Mouse (Mus musculus): ENCODE results near the gene Hist1h2bf. TPM values are rescaled to one million over a fixed set of nuclear protein-coding genes. Genes with fewer than 3 reads are reported as not detected.
"Not testable (repeated sequence)": the region's sequence is repeated elsewhere in the genome, so short reads cannot be mapped to it uniquely, and the experiment has no call there.

Hist1h2bf gene
- polyA plus RNA-seq, 1 experiment from 2014 or later, result 2.0 TPM

DNA sequence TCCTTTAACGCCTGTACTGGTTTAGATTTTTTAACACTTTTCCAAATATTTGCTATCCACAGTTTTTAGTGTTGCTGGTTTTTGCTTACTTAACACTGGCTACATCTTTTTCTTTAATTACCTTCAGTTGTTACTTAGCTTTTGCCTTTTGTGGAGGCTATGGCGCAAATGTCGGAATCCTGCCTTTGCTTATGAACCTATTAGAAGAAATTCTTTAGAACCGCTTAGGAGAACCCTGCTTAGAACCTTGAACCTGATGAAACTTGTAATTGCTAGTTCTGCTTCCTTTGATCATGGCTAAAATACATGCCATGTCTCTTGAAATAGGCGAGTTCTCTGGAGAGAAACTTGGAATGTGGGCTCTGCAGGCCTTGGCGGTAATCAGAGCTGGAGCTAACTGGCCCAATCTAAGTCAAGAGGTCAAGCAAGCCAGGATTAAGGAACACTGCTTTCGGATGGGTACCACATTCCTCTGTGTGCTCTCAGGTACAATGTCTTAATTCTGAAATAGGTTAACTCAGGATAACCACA lies 2.4 kb upstream of the Hist1h2bf start:
- peak overlapping the region; percentile 85 for H3K4me2 ChIP-seq
- H3K36me3 ChIP-seq, result no peaks in the 10 kb centered on the region
- peaks cover 17% of the 10 kb centered on the region for H3K4me1 ChIP-seq (replicated peaks)
- H3K27ac ChIP-seq (ENCODE audit: poor library complexity, severe bottlenecking), result peak overlapping the region; percentile 82
- H3K9ac ChIP-seq, result peak overlapping the region; percentile 89
- WGBS, result 15% methylated on average over 7 of the region's 7 CpGs
- H3K4me3 ChIP-seq, result peak overlapping the region; percentile 57
- no peaks in the 10 kb centered on the region for H3K9me3 ChIP-seq (replicated peaks)
- no peaks in the 10 kb centered on the region for H3K27me3 ChIP-seq (replicated peaks)
- no peak for ATAC-seq (ENCODE audit: insufficient number of reproducible peaks, low FRiP score)

DNA sequence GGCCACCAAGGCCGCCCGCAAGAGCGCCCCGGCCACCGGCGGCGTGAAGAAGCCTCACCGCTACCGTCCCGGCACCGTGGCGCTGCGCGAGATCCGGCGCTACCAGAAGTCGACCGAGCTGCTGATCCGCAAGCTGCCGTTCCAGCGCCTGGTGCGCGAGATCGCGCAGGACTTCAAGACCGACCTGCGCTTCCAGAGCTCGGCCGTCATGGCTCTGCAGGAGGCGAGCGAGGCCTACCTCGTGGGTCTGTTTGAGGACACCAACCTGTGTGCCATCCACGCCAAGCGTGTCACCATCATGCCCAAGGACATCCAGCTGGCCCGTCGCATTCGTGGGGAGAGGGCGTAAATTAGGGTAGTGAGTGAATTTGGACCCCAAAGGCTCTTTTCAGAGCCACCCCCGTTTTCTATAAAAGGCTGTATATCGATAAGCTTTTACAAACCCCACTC lies 1.9 kb upstream of the Hist1h2bf start:
- H3K9me3 ChIP-seq (replicated peaks); H3K27me3 ChIP-seq (replicated peaks); ATAC-seq (ENCODE audit: insufficient number of reproducible peaks, low FRiP score); H3K36me3 ChIP-seq: not testable (repeated sequence)
- Histone ChIP-seq H3K9ac (peak overlapping the region; percentile 89), H3K4me2 (peak overlapping the region; percentile 85), H3K27ac (ENCODE audit: poor library complexity, severe bottlenecking) (peak overlapping the region; percentile 82), H3K4me1 (replicated peaks) (peaks cover 17% of the 10 kb centered on the region), H3K4me3 (peak overlapping the region; percentile 57)
- WGBS, result under 1% methylated on average over 19 of the region's 40 CpGs

DNA sequence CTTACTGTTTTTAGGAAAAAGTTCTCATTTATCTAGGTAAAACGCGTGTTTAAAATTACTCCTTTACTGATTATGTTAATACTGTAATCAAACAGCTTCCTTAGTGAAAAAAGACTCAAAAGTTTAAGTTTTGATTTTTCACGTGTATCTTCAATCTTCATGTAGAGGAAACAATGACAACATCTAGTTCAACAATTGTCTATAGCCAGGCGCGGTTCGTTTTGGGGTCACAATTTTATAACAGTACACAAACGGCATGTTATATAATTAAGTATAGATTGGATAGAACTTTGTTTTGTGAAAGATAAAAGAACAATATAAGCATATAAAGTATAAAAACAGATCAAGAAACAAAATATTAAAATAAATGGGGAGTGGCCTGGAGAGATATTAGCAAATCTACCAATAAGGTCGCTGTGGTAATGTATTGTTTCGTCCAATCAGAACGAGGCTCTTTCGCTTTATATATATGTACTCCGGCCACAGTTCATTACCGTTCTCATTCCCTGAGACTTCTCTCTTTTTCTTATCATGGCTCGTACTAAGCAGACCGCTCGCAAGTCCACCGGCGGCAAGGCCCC lies 1.4 kb upstream of the Hist1h2bf start, which contains the start of gene Hist1h3d:
Hist1h3d (plus strand) TSS at position 493 of the 581 bp plus-strand sequence.
- WGBS, result under 1% methylated on average over 18 of the region's 18 CpGs
- peak within 1 kb of the TSS; percentile 57 for H3K4me3 ChIP-seq
- peak within 1 kb of the TSS; percentile 85 for H3K4me2 ChIP-seq
- peak; percentile 72 for ATAC-seq (ENCODE audit: insufficient number of reproducible peaks, low FRiP score)
- H3K36me3 ChIP-seq, result no peaks in the 10 kb centered on the region
- peaks cover 17% of the 10 kb centered on the region for H3K4me1 ChIP-seq (replicated peaks)
- H3K9ac ChIP-seq, result peak within 1 kb of the TSS; percentile 89
- peak within 1 kb of the TSS; percentile 83 for H3K27ac ChIP-seq (ENCODE audit: poor library complexity, severe bottlenecking)
- no peaks in the 10 kb centered on the region for H3K27me3 ChIP-seq (replicated peaks)
- H3K9me3 ChIP-seq (replicated peaks), result no peaks in the 10 kb centered on the region

DNA sequence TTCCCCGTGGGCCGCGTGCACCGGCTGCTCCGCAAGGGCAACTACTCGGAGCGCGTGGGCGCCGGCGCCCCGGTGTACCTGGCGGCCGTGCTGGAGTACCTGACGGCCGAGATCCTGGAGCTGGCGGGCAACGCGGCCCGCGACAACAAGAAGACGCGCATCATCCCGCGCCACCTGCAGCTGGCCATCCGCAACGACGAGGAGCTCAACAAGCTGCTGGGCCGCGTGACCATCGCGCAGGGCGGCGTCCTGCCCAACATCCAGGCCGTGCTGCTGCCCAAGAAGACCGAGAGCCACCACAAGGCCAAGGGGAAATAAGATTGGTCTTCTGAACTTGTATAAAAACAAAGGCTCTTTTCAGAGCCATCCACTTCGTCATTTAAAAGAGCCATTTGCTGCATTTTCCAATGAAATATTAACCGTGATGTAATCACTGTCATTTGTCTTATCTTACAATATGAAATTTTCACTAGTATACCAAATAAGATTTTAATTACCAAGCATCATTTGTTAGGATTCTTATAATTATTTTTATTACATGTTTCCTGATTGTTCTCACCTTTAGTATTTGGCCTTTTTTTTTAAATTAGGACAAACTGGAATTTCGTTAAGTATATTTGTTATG lies 662 bp upstream of the Hist1h2bf start:
- ATAC-seq (ENCODE audit: insufficient number of reproducible peaks, low FRiP score); H3K27me3 ChIP-seq (replicated peaks); H3K9ac ChIP-seq; H3K9me3 ChIP-seq (replicated peaks); H3K36me3 ChIP-seq: not testable (repeated sequence)
- peaks cover 19% of the 10 kb centered on the region for H3K4me1 ChIP-seq (replicated peaks)
- H3K27ac ChIP-seq (ENCODE audit: poor library complexity, severe bottlenecking), result peak overlapping the region; percentile 88
- peak overlapping the region; percentile 68 for H3K4me2 ChIP-seq
- WGBS, result 1% methylated on average over 10 of the region's 39 CpGs
- H3K4me3 ChIP-seq, result peak overlapping the region; percentile 38

- not testable (repeated sequence) for H3K9me3 ChIP-seq (replicated peaks); ATAC-seq (ENCODE audit: insufficient number of reproducible peaks, low FRiP score); H3K36me3 ChIP-seq; H3K27me3 ChIP-seq (replicated peaks)
- Histone ChIP-seq H3K27ac (ENCODE audit: poor library complexity, severe bottlenecking) (peak overlapping the region; percentile 88), H3K9ac (peak overlapping the region; percentile 73), H3K4me1 (replicated peaks) (peaks cover 19% of the 10 kb centered on the region), H3K4me3 (peak overlapping the region; percentile 38), H3K4me2 (peak overlapping the region; percentile 68)
- WGBS, result 15% methylated on average over 20 of the region's 20 CpGs
Observed at GRCm38 (mm10) chr13:23573034-23573897, 730 bp downstream of the Hist1h2bf start.

DNA sequence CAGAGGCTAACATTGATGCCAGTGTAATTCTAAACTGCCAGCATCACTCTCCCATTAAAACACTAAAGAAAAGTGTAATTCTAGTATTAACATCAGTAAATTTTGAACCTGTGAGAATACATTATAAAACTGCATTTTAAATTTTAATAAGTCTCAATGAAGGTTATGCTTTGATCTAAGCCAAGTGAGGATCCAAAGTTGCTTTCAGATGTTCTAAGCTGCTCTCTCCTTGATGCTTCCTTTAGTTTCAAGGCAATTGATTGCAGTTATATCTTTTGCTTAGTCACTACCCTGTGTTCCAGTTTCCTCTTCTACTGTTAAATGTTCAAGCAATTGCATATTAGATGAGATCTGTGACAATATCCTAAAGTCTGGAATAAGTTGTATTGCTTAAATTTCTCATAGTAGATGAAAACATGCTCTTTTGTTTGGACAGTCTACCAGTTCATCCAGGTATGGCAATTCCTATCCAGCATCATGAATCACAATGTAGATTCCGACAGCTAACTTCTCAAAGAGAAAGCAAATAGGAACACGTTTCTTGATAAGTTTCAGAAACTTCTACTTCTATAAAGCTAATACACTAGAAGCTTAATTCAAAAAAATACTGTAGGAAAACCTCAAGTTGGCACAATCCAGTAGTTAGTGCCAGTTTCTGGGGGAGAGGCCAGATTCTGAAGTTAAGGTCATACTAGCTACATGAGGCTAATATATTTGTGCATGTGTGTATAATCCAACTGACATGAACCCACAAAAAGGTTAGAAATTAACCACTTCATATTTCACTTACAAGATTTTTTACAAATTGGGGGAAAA lies 1.6 kb downstream of the Hist1h2bf start:
- no peaks in the 10 kb centered on the region for H3K9me3 ChIP-seq (replicated peaks)
- peak overlapping the region; percentile 94 for H3K27ac ChIP-seq (ENCODE audit: poor library complexity, severe bottlenecking)
- WGBS, result 47% methylated on average over 2 of the region's 2 CpGs
- H3K27me3 ChIP-seq (replicated peaks), result no peaks in the 10 kb centered on the region
- no peaks in the 10 kb centered on the region for H3K36me3 ChIP-seq
- H3K4me3 ChIP-seq, result peak overlapping the region; percentile 60
- H3K4me2 ChIP-seq, result peak overlapping the region; percentile 68
- no peak for ATAC-seq (ENCODE audit: insufficient number of reproducible peaks, low FRiP score)
- no peak overlapping the region for H3K9ac ChIP-seq
- H3K4me1 ChIP-seq (replicated peaks), result peaks cover 19% of the 10 kb centered on the region

- not testable (repeated sequence) for H3K27me3 ChIP-seq (replicated peaks); H3K9me3 ChIP-seq (replicated peaks); ATAC-seq (ENCODE audit: insufficient number of reproducible peaks, low FRiP score); H3K36me3 ChIP-seq
- H3K4me1 ChIP-seq (replicated peaks), result peaks cover 12% of the 10 kb centered on the region
- peak overlapping the region; percentile 60 for H3K4me3 ChIP-seq
- H3K4me2 ChIP-seq, result peak overlapping the region; percentile 68
- WGBS, result under 1% methylated on average over 13 of the region's 34 CpGs
- peak overlapping the region; percentile 81 for H3K9ac ChIP-seq
- H3K27ac ChIP-seq (ENCODE audit: poor library complexity, severe bottlenecking), result peak overlapping the region; percentile 94
Observed at GRCm38 (mm10) chr13:23571504-23572217, 2.3 kb downstream of the Hist1h2bf start.

DNA sequence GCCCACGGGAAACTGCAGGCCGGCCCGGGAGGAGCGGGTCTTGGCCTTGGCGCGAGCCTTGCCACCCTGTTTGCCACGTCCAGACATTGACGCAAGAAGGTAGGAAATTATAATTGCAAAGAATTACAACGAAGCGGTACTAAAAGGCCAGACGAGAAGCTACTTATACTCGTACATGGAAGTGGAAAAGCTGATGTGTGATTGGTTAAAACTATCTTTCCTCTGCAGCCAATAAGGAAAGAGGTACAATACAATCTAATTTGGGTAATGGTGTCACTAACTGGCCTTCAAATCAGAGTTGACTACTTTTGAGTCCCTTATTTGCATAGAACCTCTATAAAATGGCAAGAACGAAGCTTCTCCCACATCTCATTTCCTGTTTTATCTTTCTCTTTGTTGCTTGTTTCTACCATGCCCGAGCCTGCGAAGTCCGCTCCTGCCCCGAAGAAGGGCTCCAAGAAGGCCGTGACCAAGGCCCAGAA lies 2.9 kb downstream of the Hist1h2bf start, which contains the start of the genes Hist1h2ae and Hist1h2bg:
Hist1h2ae (minus strand) TSS at position 199 of the 482 bp plus-strand sequence.
Hist1h2bg (plus strand) TSS at position 375 of the 482 bp plus-strand sequence.
- peak within 1 kb of the TSS; percentile 97 for H3K27ac ChIP-seq (ENCODE audit: poor library complexity, severe bottlenecking)
- no peaks in the 10 kb centered on the region for H3K9me3 ChIP-seq (replicated peaks)
- no peaks in the 10 kb centered on the region for H3K27me3 ChIP-seq (replicated peaks)
- H3K9ac ChIP-seq, result peak within 1 kb of the TSS; percentile 81
- peak within 1 kb of the TSS; percentile 60 for H3K4me3 ChIP-seq
- H3K36me3 ChIP-seq, result no peaks in the 10 kb centered on the region
- peak within 1 kb of the TSS; percentile 70 for H3K4me2 ChIP-seq
- H3K4me1 ChIP-seq (replicated peaks), result peaks cover 8% of the 10 kb centered on the region
- peak; percentile 86 for ATAC-seq (ENCODE audit: insufficient number of reproducible peaks, low FRiP score)
- 0% methylated on average over 18 of the region's 18 CpGs for WGBS

DNA sequence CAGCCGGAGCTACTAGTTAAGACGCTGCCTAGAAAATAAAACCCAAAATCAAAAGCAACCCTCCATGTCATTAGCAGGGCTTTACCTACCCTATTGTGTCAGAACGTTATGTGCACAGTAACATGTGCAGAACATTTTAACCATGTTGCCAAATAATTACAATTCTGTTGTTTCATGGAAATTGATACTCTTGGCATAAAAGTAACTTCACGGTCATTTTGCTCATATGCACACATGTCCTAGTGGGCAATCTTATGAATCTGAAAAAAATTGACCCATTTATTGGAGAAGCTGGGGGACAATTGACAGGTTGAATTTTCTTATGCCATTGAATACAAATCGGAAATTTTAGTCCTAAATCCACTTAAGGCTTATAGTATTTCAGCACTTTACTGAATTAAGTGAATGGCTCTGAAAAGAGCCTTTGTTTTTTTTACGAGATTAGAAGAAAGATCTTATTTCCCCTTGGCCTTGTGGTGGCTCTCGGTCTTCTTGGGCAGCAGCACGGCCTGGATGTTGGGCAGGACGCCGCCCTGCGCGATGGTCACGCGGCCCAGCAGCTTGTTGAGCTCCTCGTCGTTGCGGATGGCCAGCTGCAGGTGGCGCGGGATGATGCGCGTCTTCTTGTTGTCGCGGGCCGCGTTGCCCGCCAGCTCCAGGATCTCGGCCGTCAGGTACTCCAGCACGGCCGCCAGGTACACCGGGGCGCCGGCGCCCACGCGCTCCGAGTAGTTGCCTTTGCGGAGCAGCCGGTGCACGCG lies 3.6 kb downstream of the Hist1h2bf start:
- not testable (repeated sequence) for H3K9me3 ChIP-seq (replicated peaks); H3K36me3 ChIP-seq; H3K27me3 ChIP-seq (replicated peaks); H3K4me1 ChIP-seq (replicated peaks); ATAC-seq (ENCODE audit: insufficient number of reproducible peaks, low FRiP score)
- Histone ChIP-seq H3K9ac (peak overlapping the region; percentile 67; the same call in 1 of the 2 replicates), H3K4me3 (peak overlapping the region; percentile 60), H3K27ac (ENCODE audit: poor library complexity, severe bottlenecking) (peak overlapping the region; percentile 97), H3K4me2 (peak overlapping the region; percentile 70)
- 3% methylated on average over 23 of the region's 41 CpGs for WGBS

All from heart, embryonic 12.5 days (tissue).